Mouse (Mus musculus) kidney, adult 8-10 months (tissue): ENCODE data around the gene Prss34.

ENCODE experiments used
- DNase-seq, 2 experiments: peaks; one replicate each; pipeline ENCODE4 v3.0.0; 2022

Gene Prss34

GRCm38 (mm10) chr17:25298094-25298493 lies at the start of gene Prss34:
TSS of gene Prss34 (plus strand) at chr17:25298394.
- no peak for DNase-seq

DNA sequence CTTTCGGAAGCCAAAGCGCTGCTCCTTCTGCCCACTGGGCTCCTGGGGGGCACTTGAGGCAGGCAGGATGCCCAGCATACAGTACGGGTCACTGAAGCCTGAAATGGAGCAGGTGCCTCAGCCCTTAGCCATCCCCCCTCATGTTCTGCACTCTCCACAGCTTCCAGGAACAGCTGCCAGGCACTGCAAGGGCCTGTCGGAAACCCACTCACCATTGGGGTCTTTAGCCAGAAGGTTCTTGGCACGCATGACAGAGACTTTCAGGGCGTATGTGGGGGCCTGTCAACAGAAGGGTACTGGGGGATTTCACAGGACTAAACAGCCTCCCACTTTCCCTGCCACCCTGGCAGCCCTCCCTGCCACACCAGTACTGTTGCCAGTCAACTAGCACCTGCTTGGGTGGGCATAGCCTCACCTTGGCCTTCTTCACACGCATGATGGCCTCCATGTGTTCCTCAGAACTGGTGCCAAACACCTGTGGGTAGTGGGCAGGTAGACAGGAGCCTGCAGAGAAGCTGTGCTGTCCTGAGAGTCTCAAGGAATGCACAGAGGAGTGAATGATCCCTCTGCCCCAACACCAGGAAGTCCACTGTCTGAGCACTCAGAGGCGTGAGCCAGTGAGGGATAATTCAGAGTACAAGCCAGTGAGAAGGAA lies 47.9 kb upstream of the Prss34 start:
- DNase-seq = no peak

DNA sequence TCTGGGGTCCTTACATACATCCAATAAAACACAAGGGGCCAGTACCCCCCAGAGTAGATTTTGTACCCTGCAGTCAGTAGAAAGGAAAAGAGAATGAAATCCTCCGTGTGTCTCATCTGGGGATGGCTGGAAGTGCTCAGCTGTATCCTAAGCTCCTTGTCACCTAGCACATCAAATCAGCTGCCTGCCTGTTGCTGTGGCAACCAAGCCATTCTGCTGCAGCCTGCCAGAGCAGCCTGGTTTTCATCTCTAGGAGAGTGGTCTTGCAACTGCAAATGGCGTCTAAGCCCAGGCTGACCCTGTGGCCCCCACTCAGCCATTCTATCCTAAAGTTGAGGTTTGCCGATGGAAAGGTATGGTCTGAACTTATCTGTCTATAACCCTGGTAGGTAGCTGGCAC lies 45.6 kb upstream of the Prss34 start:
- no peak for DNase-seq

DNA sequence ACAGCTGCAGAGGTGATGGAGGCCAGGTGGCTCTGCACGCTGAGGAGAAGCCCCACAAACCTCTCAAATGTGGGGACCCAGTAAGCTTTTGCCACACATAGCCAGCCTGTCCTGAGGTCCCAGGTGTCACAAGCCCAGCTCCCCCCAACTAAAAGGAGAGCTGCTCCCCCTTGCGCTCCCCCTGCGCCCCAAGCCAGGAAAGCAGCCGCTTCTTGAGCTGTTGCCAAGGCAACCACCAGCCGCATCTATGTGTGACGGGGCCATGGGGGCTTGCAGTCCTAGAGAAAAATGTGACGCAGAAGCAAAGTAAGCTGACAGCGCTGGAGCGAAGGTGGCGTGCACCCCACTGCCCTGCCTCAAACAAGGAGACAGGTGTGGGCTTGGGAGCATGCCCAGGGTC lies 44.4 kb upstream of the Prss34 start:
- no peak for DNase-seq

- DNase-seq = no peak
Observed at GRCm38 (mm10) chr17:25255110-25255509, 43.1 kb upstream of the Prss34 start.

- DNase-seq = no peak
Observed at GRCm38 (mm10) chr17:25256140-25256754, 41.9 kb upstream of the Prss34 start, which contains the start of gene Baiap3. TSS of gene Baiap3 (minus strand) at chr17:25256364.

DNA sequence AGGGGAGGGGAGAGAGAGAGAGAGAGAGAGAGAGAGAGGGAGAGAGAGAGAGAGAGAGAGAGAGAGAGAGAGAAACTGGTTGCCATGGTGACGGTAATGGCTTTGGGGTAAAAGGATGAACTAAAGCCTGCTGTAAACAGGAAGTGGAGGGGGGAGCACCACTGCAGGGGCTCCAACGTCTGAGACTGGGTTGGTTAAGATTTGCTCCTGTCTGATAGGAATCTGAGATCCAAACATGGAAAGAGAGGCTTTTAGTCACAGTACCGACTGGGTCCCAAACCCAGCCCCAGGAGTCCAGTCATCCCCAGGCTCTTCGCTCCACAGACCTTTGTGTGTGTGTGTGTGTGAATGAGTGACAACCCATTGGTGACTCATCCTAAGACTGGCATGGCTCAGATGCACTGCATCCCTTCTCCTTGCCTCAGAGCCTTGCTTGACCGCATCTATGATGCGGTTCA lies 40.4 kb upstream of the Prss34 start:
- no peak for DNase-seq

DNA sequence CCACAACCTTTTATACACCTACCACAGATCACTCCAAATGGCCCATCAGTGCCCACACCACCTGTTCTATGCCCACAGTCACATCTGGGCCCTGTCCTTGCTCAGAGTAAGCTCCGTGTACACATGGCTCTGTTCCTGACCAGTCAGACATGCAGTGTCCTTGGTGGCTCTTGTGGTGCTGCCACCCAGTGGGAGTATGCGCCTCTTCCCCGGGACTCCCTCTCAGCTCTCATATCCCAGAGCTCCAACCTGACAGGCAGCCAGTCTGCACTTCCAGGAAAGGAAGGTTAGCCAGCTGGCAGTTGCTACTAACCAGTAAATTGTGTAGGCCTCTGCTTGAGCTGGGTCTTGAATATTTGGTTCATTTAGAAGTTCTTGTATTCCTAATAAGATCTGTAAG lies 33.7 kb upstream of the Prss34 start:
- peak; percentile 38 to 49 for DNase-seq

GRCm38 (mm10) chr17:25270795-25271335 lies 27.3 kb upstream of the Prss34 start:
- DNase-seq = no peak

- DNase-seq = peak in 1 of 2 experiments; percentile 28
Observed at GRCm38 (mm10) chr17:25272326-25272725, 25.9 kb upstream of the Prss34 start.

- DNase-seq = peak; percentile 54 to 90
Observed at GRCm38 (mm10) chr17:25272951-25273705, 25.1 kb upstream of the Prss34 start.

- peak; percentile 97 to 98 for DNase-seq
Observed at GRCm38 (mm10) chr17:25273706-25274501, 24.3 kb upstream of the Prss34 start.

- DNase-seq = no peak
Observed at GRCm38 (mm10) chr17:25274571-25275346, 23.4 kb upstream of the Prss34 start, which contains the start of gene Ube2i. TSS of gene Ube2i (minus strand) at chr17:25274622.

- DNase-seq = no peak
Observed at GRCm38 (mm10) chr17:25275833-25276232, 22.4 kb upstream of the Prss34 start.

GRCm38 (mm10) chr17:25282133-25282532 lies 16.1 kb upstream of the Prss34 start:
- DNase-seq = peak; percentile 77 to 87

DNA sequence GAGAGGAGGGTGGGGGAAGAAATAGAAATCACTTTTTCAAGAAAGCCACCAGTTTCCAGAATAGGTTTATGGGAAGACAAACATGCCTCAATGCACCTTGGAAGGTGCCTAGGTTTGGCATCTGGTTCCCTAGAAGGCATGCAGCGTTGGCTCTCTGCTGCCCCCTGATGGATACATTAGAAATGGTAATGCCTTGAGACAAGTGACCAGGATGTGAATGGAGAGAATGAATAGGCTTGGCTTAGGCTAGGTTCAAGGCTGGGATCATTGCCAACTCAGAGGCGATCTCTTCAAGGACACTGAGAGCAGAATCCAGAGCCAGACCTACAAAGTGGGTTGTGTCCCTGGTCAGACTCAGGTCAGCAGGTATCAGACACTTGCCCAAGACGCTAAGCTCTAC lies 13.2 kb upstream of the Prss34 start:
- DNase-seq = peak; percentile 87 to 88

- DNase-seq = peak in 1 of 2 experiments; percentile 57
Observed at GRCm38 (mm10) chr17:25288842-25289241, 9.4 kb upstream of the Prss34 start.

- DNase-seq = no peak
Observed at GRCm38 (mm10) chr17:25290411-25290810, 7.8 kb upstream of the Prss34 start.

- no peak for DNase-seq
Observed at GRCm38 (mm10) chr17:25293495-25293894, 4.7 kb upstream of the Prss34 start.

GRCm38 (mm10) chr17:25294111-25294510 lies 4.1 kb upstream of the Prss34 start:
- no peak for DNase-seq

DNA sequence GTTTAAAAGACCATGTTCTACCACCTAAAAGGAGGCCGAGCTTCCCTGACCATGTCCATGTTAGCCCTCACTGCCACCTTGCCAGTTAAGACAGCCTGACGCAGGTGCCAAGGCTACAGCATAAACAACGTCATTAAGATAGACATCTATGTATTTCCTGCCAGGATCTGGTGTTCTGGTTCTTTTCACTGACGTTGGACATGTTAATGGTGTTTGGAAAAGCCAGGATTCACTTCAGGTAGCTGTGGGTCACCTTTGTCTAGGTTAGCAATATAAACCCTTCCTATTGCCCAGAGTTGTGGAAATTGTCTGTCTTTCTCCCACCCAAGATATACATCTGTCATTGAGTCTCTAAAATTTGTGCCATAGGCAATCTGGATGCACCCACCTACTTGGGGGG lies 10.2 kb downstream of the Prss34 start, which contains the start of gene Prss28:
Gene Prss28, plus strand, starts transcription at position 301 of the 400 bp plus-strand sequence.
- DNase-seq = no peak

GRCm38 (mm10) chr17:25318354-25318753 lies 20.2 kb downstream of the Prss34 start, which contains the start of gene Prss29:
TSS of gene Prss29 (plus strand) at chr17:25318654.
- DNase-seq = no peak
